Mouse (Mus musculus) liver, adult 2 months (tissue): ENCODE results near the gene Spata13.

Experiments used
- CTCF ChIP-seq: fragments of 200-500 bp; IDR thresholded peaks from 2 replicates; pipeline ENCODE4 v1.5.1; 2011; ENCODE audit warnings: low read depth, low read length, control low read depth
- POLR2A ChIP-seq: fragments of 200-500 bp; IDR thresholded peaks from 2 replicates; pipeline ENCODE4 v1.6.1; 2011; ENCODE audit warnings: low read length, control low read depth; ENCODE audit not compliant: insufficient read depth; ENCODE audit errors: extremely low read depth

- TF ChIP-seq POLR2A: no peak
- no peak for TF ChIP-seq CTCF
Observed at GRCm38 (mm10) chr14:60690631-60691030, 56.8 kb downstream of the Spata13 start.
